Mouse (Mus musculus): Measurements from ENCODE around the gene Elp1.

GRCm38 (mm10) chr4:56721469-56721868 lies 80.7 kb downstream of the Elp1 start:
- no peak for TF ChIP-seq EP300 (IDR thresholded peaks at IDR 0.05; ENCODE audit: low read depth)
- TF ChIP-seq CTCF (IDR thresholded peaks at IDR 0.05; ENCODE audit: low read depth): peak; percentile 64
